Mouse (Mus musculus) CD4-positive helper T cell, adult 2 months (primary cell): ENCODE data around the gene R3hdm4.
A peak's percentile ranks its signal among the peaks of the same experiment; 100 is the strongest.
"Not testable (repeated sequence)": the region's sequence is repeated elsewhere in the genome, so short reads cannot be mapped to it uniquely, and the experiment has no call there.

Experiments
- DNase-seq: peaks from one replicate; pipeline ENCODE4 v3.0.0-alpha.2; 2012; ENCODE audit warnings: low read depth, missing footprints, low spot score

Gene R3hdm4

GRCm38 (mm10) chr10:79897316-79898245 lies 23.4 kb downstream of the R3hdm4 start:
- DNase-seq: peak; percentile 60

GRCm38 (mm10) chr10:79896814-79897213 lies 24.2 kb downstream of the R3hdm4 start:
- DNase-seq: no peak

- no peak for DNase-seq
Measured at GRCm38 (mm10) chr10:79896306-79896705, 24.7 kb downstream of the R3hdm4 start.

GRCm38 (mm10) chr10:79892451-79893118 lies 28.4 kb downstream of the R3hdm4 start:
- DNase-seq: peak; percentile 80

GRCm38 (mm10) chr10:79890670-79891069 lies 30.3 kb downstream of the R3hdm4 start, which contains the start of gene Cfd:
Cfd (plus strand) TSS chr10:79890853.
- DNase-seq: no peak

- no peak for DNase-seq
Measured at GRCm38 (mm10) chr10:79889386-79889785, 31.6 kb downstream of the R3hdm4 start.

GRCm38 (mm10) chr10:79886611-79887010 lies 34.4 kb downstream of the R3hdm4 start:
- no peak for DNase-seq

GRCm38 (mm10) chr10:79886054-79886453 lies 35.0 kb downstream of the R3hdm4 start, which contains the start of gene Elane:
Elane (plus strand) TSS chr10:79886247.
- DNase-seq: no peak

GRCm38 (mm10) chr10:79884938-79885337 lies 36.1 kb downstream of the R3hdm4 start:
- DNase-seq: not testable (repeated sequence)

GRCm38 (mm10) chr10:79884446-79884845 lies 36.6 kb downstream of the R3hdm4 start:
- no peak for DNase-seq

- DNase-seq: peak; percentile 73
Measured at GRCm38 (mm10) chr10:79883297-79884084, 37.5 kb downstream of the R3hdm4 start.

- DNase-seq: no peak
Measured at GRCm38 (mm10) chr10:79881981-79882380, 39.0 kb downstream of the R3hdm4 start.

- no peak for DNase-seq
Measured at GRCm38 (mm10) chr10:79880721-79881120, 40.3 kb downstream of the R3hdm4 start.

- no peak for DNase-seq
Measured at GRCm38 (mm10) chr10:79879527-79879926, 41.5 kb downstream of the R3hdm4 start.

GRCm38 (mm10) chr10:79877757-79878156 lies 43.3 kb downstream of the R3hdm4 start:
- DNase-seq: no peak

- DNase-seq: no peak
Measured at GRCm38 (mm10) chr10:79877174-79877573, 43.8 kb downstream of the R3hdm4 start.

GRCm38 (mm10) chr10:79874290-79874862 lies 46.6 kb downstream of the R3hdm4 start, which contains the start of the genes Prtn3 and Plppr3:
Prtn3 (plus strand) TSS chr10:79874476.
Plppr3 (minus strand) TSS chr10:79874634.
- DNase-seq: no peak

- no peak for DNase-seq
Measured at GRCm38 (mm10) chr10:79873715-79874289, 47.2 kb downstream of the R3hdm4 start.

- DNase-seq: peak; percentile 16
Measured at GRCm38 (mm10) chr10:79873313-79873712, 47.7 kb downstream of the R3hdm4 start.

GRCm38 (mm10) chr10:79872862-79873261 lies 48.1 kb downstream of the R3hdm4 start:
- DNase-seq: no peak

- DNase-seq: no peak
Measured at GRCm38 (mm10) chr10:79871845-79872244, 49.2 kb downstream of the R3hdm4 start.
